Comparison of ENCODE assay signal across 8 mouse cellular contexts in genomic region chr9:107514303-107514955, GRCm38 (mm10). TPM values are rescaled to one million over a fixed set of nuclear protein-coding genes. Genes with fewer than 3 reads are reported as not detected.
DNase-seq lines count a peak whose midpoint lies in the region; ATAC-seq and TF ChIP-seq lines count a peak whose summit lies in the region.

No protein-coding gene starts in this region.

- WGBS in bone marrow, adult 2 months: 29% methylated on average over 14 of the region's 14 CpGs
- WGBS in heart, embryonic 16.5 days: 27% methylated on average over 14 of the region's 14 CpGs
- 29% methylated on average over 14 of the region's 14 CpGs for WGBS in olfactory bulb, adult 2 months

- H3K4me2 ChIP-seq in heart, embryonic 16.5 days (ENCODE audit: low read depth, low read length): no peak overlapping the region

- no peaks in the 10 kb centered on the region for H3K4me1 ChIP-seq in bone marrow, adult 2 months (ENCODE audit: control insufficient read depth, insufficient read depth, low read length)
- no peaks in the 10 kb centered on the region for H3K4me1 ChIP-seq in embryonic fibroblast, embryonic 13.5 days (ENCODE audit: control insufficient read depth, insufficient read depth, low read length)
- no peaks in the 10 kb centered on the region for H3K4me1 ChIP-seq in heart, embryonic 16.5 days (ENCODE audit: control insufficient read depth, insufficient read depth, low read length)
- peaks cover 10% of the 10 kb centered on the region for H3K4me1 ChIP-seq in olfactory bulb, adult 2 months (ENCODE audit: control insufficient read depth, insufficient read depth, low read length)

- H3K9me3 ChIP-seq in heart, embryonic 16.5 days (replicated peaks; ENCODE audit: control insufficient read depth, low read length): no peaks in the 10 kb centered on the region

- H3K9ac ChIP-seq in heart, embryonic 16.5 days (ENCODE audit: low read length): no peak overlapping the region

- no peaks in the 10 kb centered on the region for H3K27me3 ChIP-seq in heart, embryonic 16.5 days (ENCODE audit: control insufficient read depth, insufficient read depth, low read length)

- TF ChIP-seq CTCF in bone marrow, adult 2 months (IDR thresholded peaks at IDR 0.05; ENCODE audit: control insufficient read depth, insufficient read depth, low read length): peak; percentile 97
- peak; percentile 96 for TF ChIP-seq CTCF in embryonic fibroblast, embryonic 13.5 days (IDR thresholded peaks at IDR 0.05; ENCODE audit: borderline replicate concordance, insufficient read depth, low read length)
- peak; percentile 97 for TF ChIP-seq CTCF in olfactory bulb, adult 2 months (IDR thresholded peaks at IDR 0.05; ENCODE audit: insufficient read depth, low read depth, low read length)

- TF ChIP-seq POLR2A in bone marrow, adult 2 months (IDR thresholded peaks at IDR 0.05; ENCODE audit: borderline replicate concordance, control insufficient read depth, low read depth, low read length): no peak
- TF ChIP-seq POLR2A in embryonic fibroblast, embryonic 13.5 days (IDR thresholded peaks at IDR 0.05; ENCODE audit: low read depth, low read length): no peak
- TF ChIP-seq POLR2A in olfactory bulb, adult 2 months (IDR thresholded peaks at IDR 0.05; ENCODE audit: insufficient read depth, low read depth, low read length): no peak

- H3K36me3 ChIP-seq in heart, embryonic 16.5 days (ENCODE audit: control insufficient read depth, insufficient read depth): no peaks in the 10 kb centered on the region

- no peak overlapping the region for H3K4me3 ChIP-seq in bone marrow, adult 2 months (replicated peaks; ENCODE audit: control insufficient read depth, low read depth, low read length)
- no peak overlapping the region for H3K4me3 ChIP-seq in embryonic fibroblast, embryonic 13.5 days (ENCODE audit: insufficient read depth, low read length)
- no peak overlapping the region for H3K4me3 ChIP-seq in heart, embryonic 16.5 days (ENCODE audit: low read length)
- H3K4me3 ChIP-seq in olfactory bulb, adult 2 months (ENCODE audit: insufficient read depth, low read depth, low read length): no peak overlapping the region

- H3K27ac ChIP-seq in bone marrow, adult 2 months (ENCODE audit: control insufficient read depth, insufficient read depth, low read depth, low read length, poor library complexity): no peak overlapping the region
- H3K27ac ChIP-seq in embryonic fibroblast, embryonic 13.5 days (ENCODE audit: insufficient read depth, low read length): no peak overlapping the region
- H3K27ac ChIP-seq in heart, embryonic 16.5 days (ENCODE audit: low read length): no peak overlapping the region
- H3K27ac ChIP-seq in olfactory bulb, adult 2 months (ENCODE audit: insufficient read depth, low read depth, low read length): no peak overlapping the region

- ATAC-seq in heart, embryonic 16.5 days (replicated peaks; ENCODE audit: extremely low read depth, insufficient read depth, low FRiP score): 0 out of 2 replicates have a peak, but pooled peaks have one; percentile 46

- peak; percentile 88 for DNase-seq in CD4-positive, CD25-positive, alpha-beta regulatory T cell, adult 2 months (ENCODE audit: low read depth, low spot score)
- DNase-seq in layer of hippocampus, adult 11-12 months (ENCODE audit: low spot score): peak; percentile 84
- peak; percentile 67 to 72 for DNase-seq in lung, adult 18-20 months
- DNase-seq in testis, postnatal 14 days (ENCODE audit: low spot score): peak; percentile 65

RNA-seq across cellular contexts. Expression of gene Tmem115, which starts 19.3 kb away (rescaled TPM):
- polyA plus RNA-seq in bone marrow, adult 2 months (2011; ENCODE audit: insufficient read depth, insufficient read length, low replicate concordance, missing spikeins): 2.2 and 6.6 TPM in 2 replicates
- 21.4 and 26.1 TPM in 2 replicates for polyA plus RNA-seq in embryonic fibroblast, embryonic 13.5 days (2011; ENCODE audit: insufficient read length, low read depth, missing spikeins)
- 31.3 and 32.9 TPM in 2 replicates for polyA plus RNA-seq in heart, embryonic 16.5 days (2015; fragmentation: Nextera tagmentation; extraction: Ambion mirVana)
- not detected in 2 replicates for polyA plus RNA-seq in olfactory bulb, adult 2 months (2012; ENCODE audit: insufficient read depth, insufficient read length, low replicate concordance, missing spikeins)

RNA-seq across cellular contexts. Expression of gene Cyb561d2, which starts 27.6 kb away (rescaled TPM):
- polyA plus RNA-seq in bone marrow, adult 2 months (2011; ENCODE audit: insufficient read depth, insufficient read length, low replicate concordance, missing spikeins): 6.0 and 10.3 TPM in 2 replicates
- 14.4 and 18.3 TPM in 2 replicates for polyA plus RNA-seq in embryonic fibroblast, embryonic 13.5 days (2011; ENCODE audit: insufficient read length, low read depth, missing spikeins)
- 17.7 and 18.5 TPM in 2 replicates for polyA plus RNA-seq in heart, embryonic 16.5 days (2015; fragmentation: Nextera tagmentation; extraction: Ambion mirVana)
- not detected in 2 replicates for polyA plus RNA-seq in olfactory bulb, adult 2 months (2012; ENCODE audit: insufficient read depth, insufficient read length, low replicate concordance, missing spikeins)

RNA-seq across cellular contexts. Expression of gene Nprl2, which starts 27.6 kb away (rescaled TPM):
- 9.3 and 24.6 TPM in 2 replicates for polyA plus RNA-seq in bone marrow, adult 2 months (2011; ENCODE audit: insufficient read depth, insufficient read length, low replicate concordance, missing spikeins)
- polyA plus RNA-seq in embryonic fibroblast, embryonic 13.5 days (2011; ENCODE audit: insufficient read length, low read depth, missing spikeins): 16.7 and 18.9 TPM in 2 replicates
- polyA plus RNA-seq in heart, embryonic 16.5 days (2015; fragmentation: Nextera tagmentation; extraction: Ambion mirVana): 32.4 and 33.3 TPM in 2 replicates
- not detected in 2 replicates for polyA plus RNA-seq in olfactory bulb, adult 2 months (2012; ENCODE audit: insufficient read depth, insufficient read length, low replicate concordance, missing spikeins)

RNA-seq across cellular contexts. Expression of gene Zmynd10, which starts 32.7 kb away (rescaled TPM):
- not detected in 2 replicates for polyA plus RNA-seq in bone marrow, adult 2 months (2011; ENCODE audit: insufficient read depth, insufficient read length, low replicate concordance, missing spikeins)
- 0.79 TPM in 1 of 2 replicates, not detected in the other for polyA plus RNA-seq in embryonic fibroblast, embryonic 13.5 days (2011; ENCODE audit: insufficient read length, low read depth, missing spikeins)
- 1.7 and 2.5 TPM in 2 replicates for polyA plus RNA-seq in heart, embryonic 16.5 days (2015; fragmentation: Nextera tagmentation; extraction: Ambion mirVana)
- not detected in 2 replicates for polyA plus RNA-seq in olfactory bulb, adult 2 months (2012; ENCODE audit: insufficient read depth, insufficient read length, low replicate concordance, missing spikeins)

RNA-seq across cellular contexts. Expression of gene Rassf1, which starts 36.9 kb away (rescaled TPM):
- polyA plus RNA-seq in bone marrow, adult 2 months (2011; ENCODE audit: insufficient read depth, insufficient read length, low replicate concordance, missing spikeins): 31.3 and 32.3 TPM in 2 replicates
- 72.6 and 86.5 TPM in 2 replicates for polyA plus RNA-seq in embryonic fibroblast, embryonic 13.5 days (2011; ENCODE audit: insufficient read length, low read depth, missing spikeins)
- polyA plus RNA-seq in heart, embryonic 16.5 days (2015; fragmentation: Nextera tagmentation; extraction: Ambion mirVana): 54.0 and 55.3 TPM in 2 replicates
- not detected in 2 replicates for polyA plus RNA-seq in olfactory bulb, adult 2 months (2012; ENCODE audit: insufficient read depth, insufficient read length, low replicate concordance, missing spikeins)
